Mouse (Mus musculus) lung, postnatal 0 days (tissue): ENCODE data around the gene Rdh12.

Experiments used
- CTCF ChIP-seq: IDR thresholded peaks from 2 replicates; pipeline ENCODE4 v1.5.1; 2016; ENCODE audit warnings: antibody characterized with exemption, mild to moderate bottlenecking
- EP300 ChIP-seq: IDR thresholded peaks from 2 replicates; pipeline ENCODE4 v1.6.1; 2016; ENCODE audit warnings: antibody characterized with exemption, mild to moderate bottlenecking, control low read depth

DNA sequence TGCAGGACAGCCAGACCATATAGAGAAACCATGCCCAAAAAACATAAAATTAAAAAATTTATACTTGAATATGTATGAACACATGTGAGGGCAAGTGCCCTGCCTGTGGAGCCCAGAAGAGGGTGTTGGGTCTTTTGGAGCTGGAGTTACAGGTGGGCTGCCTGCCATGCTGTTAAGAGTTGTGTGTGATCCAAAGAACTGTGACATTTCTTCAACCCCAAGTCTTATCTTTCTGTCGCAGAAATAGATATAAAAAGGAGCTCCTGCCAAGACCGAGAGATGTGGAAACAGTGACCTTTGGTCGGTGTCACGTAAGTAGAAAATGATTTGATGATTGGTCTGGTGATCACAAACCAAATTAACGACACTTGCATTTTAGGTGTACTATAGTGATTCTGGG is 35.0 kb upstream of the Rdh12 start:
- no peak for TF ChIP-seq CTCF
- TF ChIP-seq EP300, result no peak
